Mouse (Mus musculus) colon, adult 2 months (tissue): ENCODE results near the gene Dnaic2. TPM values are rescaled to one million over a fixed set of nuclear protein-coding genes. Genes with fewer than 3 reads are reported as not detected.

Experiments
- polyA plus RNA-seq: library from polyadenylated mRNA; depleted of rRNA; stranded (reverse); fragments of >200 nt; gene quantifications from 2 replicates; pipeline ENCODE4 v1.2.3, GENCODE M21; 2012; rRNA removed

Gene Dnaic2
- polyA plus RNA-seq, result 0.73 and 1.0 TPM in 2 replicates

DNA sequence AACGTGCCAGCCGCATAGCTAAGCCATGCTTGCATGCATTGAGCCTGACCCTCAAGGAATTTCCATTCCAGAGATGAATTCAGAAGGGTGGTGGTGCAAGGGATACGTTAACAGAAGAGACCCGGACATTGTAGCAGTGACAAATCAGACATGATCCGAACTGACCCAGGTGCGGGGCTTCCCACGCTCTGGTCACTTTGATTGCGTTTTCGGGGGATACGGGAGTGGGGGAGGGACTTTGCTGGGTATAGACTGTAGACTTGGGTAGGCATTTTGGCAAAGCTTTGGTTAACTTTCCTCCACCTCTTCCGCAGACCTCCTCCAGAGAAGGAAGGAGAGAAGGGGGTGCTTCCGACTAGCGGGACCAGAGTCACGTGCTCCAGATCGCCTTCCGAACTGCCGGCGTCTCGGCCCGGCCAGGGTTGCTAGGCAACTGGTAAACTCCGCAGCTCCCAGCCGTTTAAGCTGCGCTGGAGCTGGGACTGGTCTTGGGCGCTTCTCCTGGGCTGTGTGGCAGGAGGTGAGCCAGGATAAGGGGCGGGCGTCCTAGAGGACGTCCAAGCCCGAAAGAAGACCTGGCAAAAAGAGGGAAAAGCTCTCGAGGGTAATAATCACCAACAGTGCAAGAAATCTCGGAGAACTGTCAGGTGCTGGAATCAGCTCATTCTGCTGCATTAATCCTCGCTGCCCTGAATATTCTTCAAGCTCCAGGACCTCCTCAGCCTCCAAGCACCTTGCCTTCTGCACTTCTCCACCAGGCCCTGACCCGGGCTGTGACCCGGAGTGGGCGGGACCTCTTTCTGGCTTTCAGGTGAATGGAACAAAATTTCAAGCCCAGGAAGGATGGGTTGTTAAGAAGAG is at the start of gene Dnaic2:
Gene Dnaic2, plus strand, starts transcription at position 444 of the 861 bp plus-strand sequence.

DNA sequence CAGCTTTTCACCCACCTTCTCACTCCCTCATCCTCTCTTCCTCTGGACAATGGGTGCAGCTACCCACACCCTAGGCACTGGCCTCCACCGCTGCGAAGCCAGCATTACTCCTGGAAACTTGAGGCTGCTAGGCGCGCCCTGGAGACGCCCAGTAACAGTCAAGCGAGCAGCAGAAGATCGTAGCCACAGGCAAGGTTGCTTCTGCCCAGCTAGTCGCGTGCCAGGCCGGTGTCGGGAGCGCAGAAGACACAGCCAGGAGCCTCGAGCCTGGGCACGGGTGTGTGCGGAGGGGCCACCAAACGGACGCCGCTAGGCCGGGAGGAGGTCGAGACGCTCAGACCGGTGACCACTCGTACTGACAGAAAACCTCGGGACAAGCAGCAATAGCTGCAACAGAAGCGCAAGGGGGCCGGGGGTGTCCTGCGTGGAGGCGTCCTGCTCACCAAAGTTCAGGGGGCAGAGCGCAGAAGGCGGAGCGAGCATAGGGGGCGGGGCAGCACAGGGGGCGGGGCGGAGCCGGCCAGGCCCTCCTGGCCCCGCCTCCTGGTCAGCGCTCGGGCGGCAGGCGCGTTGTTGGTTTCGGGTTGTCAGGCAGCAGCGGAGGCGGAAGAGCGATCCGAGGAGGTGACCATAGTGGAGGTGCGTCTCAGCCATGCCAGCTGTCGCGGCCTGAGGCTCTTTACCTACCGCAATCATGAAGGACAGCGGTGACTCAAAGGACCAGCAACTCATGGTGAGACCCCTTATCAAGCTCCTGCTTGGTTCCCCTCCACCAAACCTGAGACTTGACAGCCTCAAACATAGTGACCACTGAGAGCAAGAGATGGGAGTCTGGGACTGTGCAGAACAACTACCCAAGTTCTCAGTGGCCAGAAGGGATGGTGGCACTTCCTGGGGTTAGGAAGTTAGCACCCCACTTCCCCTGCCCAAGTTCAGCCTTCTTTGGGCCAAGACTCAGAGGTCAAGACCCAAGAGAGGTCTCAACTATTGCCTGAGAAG is 37.9 kb downstream of the Dnaic2 start, which contains the start of gene Kif19a:
Gene Kif19a, plus strand, starts transcription at position 569 of the 999 bp plus-strand sequence.

DNA sequence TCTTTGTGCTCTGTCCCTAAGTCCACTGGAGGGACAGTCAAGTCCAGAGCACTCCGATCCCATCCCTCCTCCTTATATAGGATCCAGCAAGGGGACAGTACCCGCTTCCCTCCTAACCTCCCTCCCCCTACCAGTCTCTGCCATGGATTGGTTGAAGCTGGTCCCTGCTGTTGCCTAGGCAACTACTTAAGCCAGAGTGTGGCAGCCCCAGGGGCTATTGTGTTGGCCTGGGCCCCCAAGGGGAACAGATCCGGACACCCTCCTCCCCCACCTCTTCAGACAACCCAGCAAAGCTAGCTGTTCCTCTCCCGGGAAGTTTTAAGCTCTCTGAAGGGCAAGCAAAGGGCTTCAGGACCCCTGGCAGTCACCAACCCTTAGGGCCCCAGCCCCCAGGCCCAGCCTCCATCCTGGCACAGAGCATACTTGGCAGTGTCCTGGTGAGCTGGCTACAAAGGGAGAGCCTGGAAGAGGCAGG is 68.7 kb downstream of the Dnaic2 start, which contains the start of gene Btbd17:
Gene Btbd17, minus strand, starts transcription at position 98 of the 475 bp plus-strand sequence.

DNA sequence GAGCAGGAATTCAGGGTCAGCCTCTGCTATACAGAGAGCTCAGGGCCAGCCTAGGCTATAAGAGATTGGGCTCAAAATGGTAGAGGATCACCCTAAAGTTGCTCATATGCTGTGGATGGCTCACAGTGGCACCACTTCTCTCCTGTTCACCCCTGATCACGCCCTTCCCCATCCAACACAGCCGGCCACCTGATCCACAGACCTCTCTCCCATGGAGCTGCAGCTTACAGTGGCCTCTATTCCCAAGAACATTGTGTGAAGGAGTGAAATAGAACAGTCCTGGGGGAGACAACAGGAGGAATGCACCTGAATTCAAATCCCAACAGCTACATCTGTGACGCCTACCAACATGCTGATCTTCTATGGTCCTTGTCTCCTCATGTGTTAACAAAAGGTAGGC is 71.4 kb downstream of the Dnaic2 start, which contains the start of gene Gpr142:
Gene Gpr142, plus strand, starts transcription at position 301 of the 400 bp plus-strand sequence.

Other genes starting within 250 kb of the Dnaic2 start
- gene Rpl38, start 58.9 kb upstream of the Dnaic2 start, polyA plus RNA-seq, result 319 and 394 TPM in 2 replicates
- 28.4 and 28.7 TPM in 2 replicates for gene Ttyh2, start 52.0 kb upstream of the Dnaic2 start, polyA plus RNA-seq
- gene Kif19a, start 38.0 kb downstream of the Dnaic2 start, polyA plus RNA-seq, result 1.3 and 1.8 TPM in 2 replicates
- 0.42 and 0.68 TPM in 2 replicates for gene Btbd17, start 68.5 kb downstream of the Dnaic2 start, polyA plus RNA-seq
- gene Gpr142, start 71.5 kb downstream of the Dnaic2 start, polyA plus RNA-seq, result 0.14 TPM in 1 of 2 replicates, not detected in the other
- gene Gprc5c, start 123.7 kb downstream of the Dnaic2 start, polyA plus RNA-seq, result 3.5 and 4.7 TPM in 2 replicates
- 0.69 and 0.76 TPM in 2 replicates for gene Cd300a, start 162.6 kb downstream of the Dnaic2 start, polyA plus RNA-seq
- gene Cd300lb, start 207.0 kb downstream of the Dnaic2 start, polyA plus RNA-seq, result 0.66 and 1.1 TPM in 2 replicates
- gene Cd300c, start 241.7 kb downstream of the Dnaic2 start, polyA plus RNA-seq, result not detected in 2 replicates